Mouse (Mus musculus): ENCODE data around the gene Insig1. TPM values are rescaled to one million over a fixed set of nuclear protein-coding genes. Genes with fewer than 3 reads are reported as not detected.

The Insig1 gene
- total RNA-seq, 2 experiments from 2014 or later = 11.8 to 12.2 TPM

GRCm38 (mm10) chr5:28119576-28119975 lies 48.4 kb downstream of the Insig1 start:
- DNase-seq = no peak

- DNase-seq = peak; percentile 11
Observed at GRCm38 (mm10) chr5:28122491-28123454, 51.6 kb downstream of the Insig1 start.

GRCm38 (mm10) chr5:28123455-28123825 lies 52.3 kb downstream of the Insig1 start:
- DNase-seq = no peak

GRCm38 (mm10) chr5:28124321-28125230 lies 53.4 kb downstream of the Insig1 start:
- no peak for DNase-seq

Other genes with a start within 250 kb of the Insig1 start
- not detected for gene Htr5a, start 229.2 kb upstream of the Insig1 start, total RNA-seq (2021)
- under 1 TPM; 0.33 to 0.46 TPM for gene En2, start 94.3 kb downstream of the Insig1 start, total RNA-seq (2021)
- not detected for gene Cnpy1, start 174.4 kb downstream of the Insig1 start, total RNA-seq (2021)
- 10 to 100 TPM; 29.4 to 29.9 TPM for gene Rbm33, start 245.8 kb downstream of the Insig1 start, total RNA-seq (2021)